Mouse (Mus musculus): ENCODE data around the gene Krtcap2.

- no peak for TF ChIP-seq CTCF (IDR thresholded peaks at IDR 0.05; ENCODE audit: control insufficient read depth, insufficient read depth, insufficient read length)
- TF ChIP-seq MYOG (IDR thresholded peaks at IDR 0.05; ENCODE audit: control insufficient read depth, extremely low read depth, insufficient read length) = no peak
Measured at GRCm38 (mm10) chr3:89250435-89251040, 4.8 kb downstream of the Krtcap2 start.
